Mouse (Mus musculus): ENCODE measurements at regions not wholly inside any gene's neighbourhood (a gene's known extent, or its start where the extent isn't known, plus 50 kb on each side); places are given as distances from the start of the nearest gene placed in this dataset.

GRCm38 (mm10) chr6:107319565-107319964 lies 210.0 kb upstream of the Lrrn1 start:
- no peak overlapping the region for H3K27ac ChIP-seq (ENCODE audit: low read depth)
- 83% methylated on average over 1 of the region's 1 CpGs for WGBS
- no peak for ATAC-seq (replicated peaks; ENCODE audit: low FRiP score, low TSS enrichment, low read depth)
- H3K4me3 ChIP-seq (ENCODE audit: low read depth, low read length): no peak overlapping the region
- H3K9ac ChIP-seq (ENCODE audit: low read length): no peak overlapping the region
- no peaks in the 10 kb centered on the region for H3K27me3 ChIP-seq (replicated peaks; ENCODE audit: control insufficient read depth, insufficient read depth, low read length)
- no peaks in the 10 kb centered on the region for H3K36me3 ChIP-seq (ENCODE audit: control insufficient read depth, insufficient read depth, low read length)
- no peak overlapping the region for H3K4me2 ChIP-seq (ENCODE audit: low read length)
- H3K9me3 ChIP-seq (ENCODE audit: control insufficient read depth, low read length): no peaks in the 10 kb centered on the region
- no peak for DNase-seq (ENCODE audit: low spot score)
- no peaks in the 10 kb centered on the region for H3K4me1 ChIP-seq (replicated peaks; ENCODE audit: control insufficient read depth, insufficient read depth, low read length)

GRCm38 (mm10) chr6:107350503-107350902 lies 179.1 kb upstream of the Lrrn1 start:
- H3K9ac ChIP-seq (ENCODE audit: low read length): no peak overlapping the region
- no peaks in the 10 kb centered on the region for H3K9me3 ChIP-seq (ENCODE audit: control insufficient read depth, low read length)
- H3K27me3 ChIP-seq (replicated peaks; ENCODE audit: control insufficient read depth, insufficient read depth, low read length): no peaks in the 10 kb centered on the region
- H3K36me3 ChIP-seq (ENCODE audit: control insufficient read depth, insufficient read depth, low read length): no peaks in the 10 kb centered on the region
- no peak for DNase-seq (ENCODE audit: low spot score)
- 78% methylated on average over 4 of the region's 4 CpGs for whole genome bisulfite sequencing
- no peak for ATAC-seq (replicated peaks; ENCODE audit: low FRiP score, low TSS enrichment, low read depth)
- H3K4me3 ChIP-seq (ENCODE audit: low read depth, low read length): no peak overlapping the region
- no peak overlapping the region for H3K27ac ChIP-seq (ENCODE audit: low read depth)
- H3K4me1 ChIP-seq (replicated peaks; ENCODE audit: control insufficient read depth, insufficient read depth, low read length): no peaks in the 10 kb centered on the region
- no peak overlapping the region for H3K4me2 ChIP-seq (ENCODE audit: low read length)

GRCm38 (mm10) chr6:107375274-107375673 lies 154.3 kb upstream of the Lrrn1 start:
- no peaks in the 10 kb centered on the region for H3K36me3 ChIP-seq (ENCODE audit: control insufficient read depth, insufficient read depth, low read length)
- H3K27ac ChIP-seq (ENCODE audit: low read depth): no peak overlapping the region
- DNase-seq (ENCODE audit: low spot score) (no peak), ATAC-seq (replicated peaks; ENCODE audit: low FRiP score, low TSS enrichment, low read depth) (no peak)
- no peak overlapping the region for H3K4me2 ChIP-seq (ENCODE audit: low read length)
- H3K9ac ChIP-seq (ENCODE audit: low read length): no peak overlapping the region
- H3K9me3 ChIP-seq (ENCODE audit: control insufficient read depth, low read length): no peaks in the 10 kb centered on the region
- no peak overlapping the region for H3K4me3 ChIP-seq (ENCODE audit: low read depth, low read length)
- H3K27me3 ChIP-seq (replicated peaks; ENCODE audit: control insufficient read depth, insufficient read depth, low read length): no peaks in the 10 kb centered on the region
- no peaks in the 10 kb centered on the region for H3K4me1 ChIP-seq (replicated peaks; ENCODE audit: control insufficient read depth, insufficient read depth, low read length)

- no peaks in the 10 kb centered on the region for H3K27me3 ChIP-seq (replicated peaks; ENCODE audit: control insufficient read depth, insufficient read depth, low read length)
- 67% methylated on average over 1 of the region's 1 CpGs for WGBS
- no peak overlapping the region for H3K27ac ChIP-seq (ENCODE audit: low read depth)
- no peak for ATAC-seq (replicated peaks; ENCODE audit: low FRiP score, low TSS enrichment, low read depth)
- H3K9ac ChIP-seq (ENCODE audit: low read length): no peak overlapping the region
- no peak overlapping the region for H3K4me2 ChIP-seq (ENCODE audit: low read length)
- no peaks in the 10 kb centered on the region for H3K9me3 ChIP-seq (ENCODE audit: control insufficient read depth, low read length)
- no peaks in the 10 kb centered on the region for H3K36me3 ChIP-seq (ENCODE audit: control insufficient read depth, insufficient read depth, low read length)
- no peak overlapping the region for H3K4me3 ChIP-seq (ENCODE audit: low read depth, low read length)
- no peaks in the 10 kb centered on the region for H3K4me1 ChIP-seq (replicated peaks; ENCODE audit: control insufficient read depth, insufficient read depth, low read length)
- DNase-seq (ENCODE audit: low spot score): no peak
Observed at GRCm38 (mm10) chr6:107378489-107378888, 151.1 kb upstream of the Lrrn1 start.

- ATAC-seq (replicated peaks; ENCODE audit: low FRiP score, low TSS enrichment, low read depth) (no peak), DNase-seq (ENCODE audit: low spot score) (no peak)
- H3K9me3 ChIP-seq (ENCODE audit: control insufficient read depth, low read length): no peaks in the 10 kb centered on the region
- no peaks in the 10 kb centered on the region for H3K4me1 ChIP-seq (replicated peaks; ENCODE audit: control insufficient read depth, insufficient read depth, low read length)
- no peak overlapping the region for H3K4me2 ChIP-seq (ENCODE audit: low read length)
- no peaks in the 10 kb centered on the region for H3K36me3 ChIP-seq (ENCODE audit: control insufficient read depth, insufficient read depth, low read length)
- WGBS: 73% methylated on average over 1 of the region's 1 CpGs
- H3K27ac ChIP-seq (ENCODE audit: low read depth): no peak overlapping the region
- H3K4me3 ChIP-seq (ENCODE audit: low read depth, low read length): no peak overlapping the region
- no peaks in the 10 kb centered on the region for H3K27me3 ChIP-seq (replicated peaks; ENCODE audit: control insufficient read depth, insufficient read depth, low read length)
- no peak overlapping the region for H3K9ac ChIP-seq (ENCODE audit: low read length)
Observed at GRCm38 (mm10) chr6:107380621-107381020, 148.9 kb upstream of the Lrrn1 start.

- Histone ChIP-seq H3K36me3 (ENCODE audit: control insufficient read depth, insufficient read depth, low read length) (no peaks in the 10 kb centered on the region), H3K9me3 (ENCODE audit: control insufficient read depth, low read length) (no peaks in the 10 kb centered on the region), H3K27ac (ENCODE audit: low read depth) (no peak overlapping the region), H3K9ac (ENCODE audit: low read length) (no peak overlapping the region), H3K4me1 (replicated peaks; ENCODE audit: control insufficient read depth, insufficient read depth, low read length) (no peaks in the 10 kb centered on the region), H3K27me3 (replicated peaks; ENCODE audit: control insufficient read depth, insufficient read depth, low read length) (no peaks in the 10 kb centered on the region), H3K4me2 (ENCODE audit: low read length) (no peak overlapping the region), H3K4me3 (ENCODE audit: low read depth, low read length) (no peak overlapping the region)
- 65% methylated on average over 7 of the region's 7 CpGs for WGBS
- DNase-seq (ENCODE audit: low spot score) (no peak), ATAC-seq (replicated peaks; ENCODE audit: low FRiP score, low TSS enrichment, low read depth) (no peak)
Observed at GRCm38 (mm10) chr6:107386094-107386678, 143.4 kb upstream of the Lrrn1 start.

GRCm38 (mm10) chr6:107389892-107390291 lies 139.7 kb upstream of the Lrrn1 start:
- Histone ChIP-seq H3K9ac (ENCODE audit: low read length) (no peak overlapping the region), H3K36me3 (ENCODE audit: control insufficient read depth, insufficient read depth, low read length) (no peaks in the 10 kb centered on the region), H3K9me3 (ENCODE audit: control insufficient read depth, low read length) (no peaks in the 10 kb centered on the region), H3K4me1 (replicated peaks; ENCODE audit: control insufficient read depth, insufficient read depth, low read length) (no peaks in the 10 kb centered on the region), H3K4me2 (ENCODE audit: low read length) (no peak overlapping the region), H3K27me3 (replicated peaks; ENCODE audit: control insufficient read depth, insufficient read depth, low read length) (no peaks in the 10 kb centered on the region), H3K4me3 (ENCODE audit: low read depth, low read length) (no peak overlapping the region), H3K27ac (ENCODE audit: low read depth) (no peak overlapping the region)
- no peak for ATAC-seq (replicated peaks; ENCODE audit: low FRiP score, low TSS enrichment, low read depth)
- DNase-seq (ENCODE audit: low spot score): no peak
- 49% methylated on average over 3 of the region's 3 CpGs for WGBS

- H3K4me3 ChIP-seq (ENCODE audit: low read depth, low read length): no peak overlapping the region
- no peak overlapping the region for H3K4me2 ChIP-seq (ENCODE audit: low read length)
- no peak overlapping the region for H3K27ac ChIP-seq (ENCODE audit: low read depth)
- 80% methylated on average over 2 of the region's 2 CpGs for WGBS
- DNase-seq (ENCODE audit: low spot score) (no peak), ATAC-seq (replicated peaks; ENCODE audit: low FRiP score, low TSS enrichment, low read depth) (no peak)
- no peaks in the 10 kb centered on the region for H3K27me3 ChIP-seq (replicated peaks; ENCODE audit: control insufficient read depth, insufficient read depth, low read length)
- H3K9ac ChIP-seq (ENCODE audit: low read length): no peak overlapping the region
- no peaks in the 10 kb centered on the region for H3K36me3 ChIP-seq (ENCODE audit: control insufficient read depth, insufficient read depth, low read length)
- no peaks in the 10 kb centered on the region for H3K4me1 ChIP-seq (replicated peaks; ENCODE audit: control insufficient read depth, insufficient read depth, low read length)
- no peaks in the 10 kb centered on the region for H3K9me3 ChIP-seq (ENCODE audit: control insufficient read depth, low read length)
Observed at GRCm38 (mm10) chr6:107394611-107395010, 135.0 kb upstream of the Lrrn1 start.

GRCm38 (mm10) chr6:107415766-107416165 lies 113.8 kb upstream of the Lrrn1 start:
- Histone ChIP-seq H3K27me3 (replicated peaks; ENCODE audit: control insufficient read depth, insufficient read depth, low read length) (no peaks in the 10 kb centered on the region), H3K4me3 (ENCODE audit: low read depth, low read length) (no peak overlapping the region), H3K36me3 (ENCODE audit: control insufficient read depth, insufficient read depth, low read length) (no peaks in the 10 kb centered on the region), H3K9me3 (ENCODE audit: control insufficient read depth, low read length) (no peaks in the 10 kb centered on the region), H3K4me2 (ENCODE audit: low read length) (no peak overlapping the region), H3K4me1 (replicated peaks; ENCODE audit: control insufficient read depth, insufficient read depth, low read length) (no peaks in the 10 kb centered on the region), H3K27ac (ENCODE audit: low read depth) (no peak overlapping the region), H3K9ac (ENCODE audit: low read length) (no peak overlapping the region)
- DNase-seq (ENCODE audit: low spot score): no peak
- 87% methylated on average over 4 of the region's 4 CpGs for WGBS
- ATAC-seq (replicated peaks; ENCODE audit: low FRiP score, low TSS enrichment, low read depth): no peak

Data from intestine, embryonic 14.5 days (tissue).